Mouse (Mus musculus) heart, adult 2 months (tissue): ENCODE measurements around the gene Nelfa. TPM values are rescaled to one million over a fixed set of nuclear protein-coding genes. Genes with fewer than 3 reads are reported as not detected.
A peak's percentile ranks its signal among the peaks of the same experiment; 100 is the strongest.

Experiments
- DNase-seq, 2 experiments: peaks; one replicate each; pipeline ENCODE4 v3.0.0; 2021
- H3K27ac ChIP-seq: fragments of 200-600 bp; 2 replicates; pipeline ENCODE4 v1.8.1; 2022
- H3K27me3 ChIP-seq: fragments of 200-500 bp; 2 replicates; pipeline ENCODE4 v1.6.1; 2012; ENCODE audit warnings: mild to moderate bottlenecking, low read length, inconsistent platforms, mixed read lengths; ENCODE audit not compliant: control insufficient read depth, insufficient read depth
- H3K36me3 ChIP-seq: fragments of 200-500 bp; 2 replicates; pipeline ENCODE4 v1.6.1; 2012; ENCODE audit warnings: low read length, inconsistent platforms; ENCODE audit not compliant: control insufficient read depth, insufficient read depth
- H3K4me1 ChIP-seq: fragments of 200-500 bp; 2 replicates; pipeline ENCODE4 v1.6.1; 2011; ENCODE audit warnings: low read length; ENCODE audit not compliant: control insufficient read depth, insufficient read depth
- H3K4me3 ChIP-seq: fragments of 200-600 bp; 2 replicates; pipeline ENCODE4 v1.8.1; 2022
- H3K79me2 ChIP-seq: fragments of 200-500 bp; replicated peaks from 2 replicates; pipeline ENCODE4 v1.6.1; 2012; ENCODE audit warnings: mild to moderate bottlenecking, inconsistent platforms, low read length, moderate library complexity, mixed read lengths; ENCODE audit not compliant: control insufficient read depth, insufficient read depth
- H3K9ac ChIP-seq: fragments of 200-500 bp; 2 replicates; pipeline ENCODE4 v1.6.1; 2012; ENCODE audit warnings: low read depth, mild to moderate bottlenecking, control low read depth, inconsistent platforms, low read length, mixed read lengths
- CTCF ChIP-seq: fragments of 200-600 bp; IDR thresholded peaks from 2 replicates; pipeline ENCODE4 v1.8.1; 2022; ENCODE audit warnings: antibody characterized with exemption, mild to moderate bottlenecking, moderate library complexity
- EP300 ChIP-seq: fragments of 200-500 bp; IDR thresholded peaks from 2 replicates; pipeline ENCODE4 v1.6.1; 2011; ENCODE audit warnings: low read depth, low read length, control low read depth; ENCODE audit not compliant: insufficient read depth
- POLR2A ChIP-seq: fragments of 200-500 bp; IDR thresholded peaks from 2 replicates; pipeline ENCODE4 v1.6.1; 2011; ENCODE audit warnings: mild to moderate bottlenecking, low read depth, low read length, control low read depth; ENCODE audit not compliant: insufficient read depth
- WGBS: fragments of 180-500 bp; shearing (Covaris S2); methylation state at CpG from one replicate; pipeline ENCODE4 v1.1.7; 2018; 5-methylcytosine and 5-hydroxymethylcytosine counted together
- intact Hi-C: fragments of 180-260 bp; cut with DNase I; formaldehyde crosslinking; loops from one replicate; pipeline ENCODE4 v1.15.1; 2025
- polyA plus RNA-seq: library from polyadenylated mRNA; depleted of rRNA; stranded (reverse); fragments of >200 nt; gene quantifications from 2 replicates; pipeline ENCODE4 v1.2.3, GENCODE M21; 2012
- total RNA-seq, 2 experiments: library from RNA; stranded (reverse); gene quantifications; 2 replicates each; pipeline ENCODE4 v1.2.3; 2021

Nelfa gene
- total and polyA plus RNA-seq, 3 experiments: 10.3 to 15.8 (median 10.4) TPM

DNA sequence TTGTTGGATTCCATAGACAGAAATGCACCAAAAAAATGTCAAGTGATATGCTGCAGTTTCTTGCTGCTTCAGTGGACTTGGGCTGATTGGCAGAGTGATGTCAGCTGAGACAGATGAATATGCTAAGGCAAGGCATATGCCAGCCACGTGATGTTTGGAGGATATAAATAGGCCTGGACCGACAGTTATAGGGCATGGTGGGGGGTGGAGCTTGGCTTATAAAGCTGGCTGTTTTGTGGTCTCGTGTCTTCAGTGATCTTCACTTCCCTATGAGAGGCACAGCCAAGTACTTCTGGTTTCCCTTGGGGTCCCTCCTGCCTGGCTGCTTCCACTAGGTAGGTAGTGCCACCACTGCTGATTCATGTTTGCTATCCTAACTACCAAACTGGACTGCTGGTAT is 2.2 kb upstream of the Nelfa start:
- 58% methylated on average over 3 of the region's 3 CpGs for WGBS
- Histone ChIP-seq H3K4me3 (no peak overlapping the region), H3K79me2 (peaks cover 4% of the 10 kb centered on the region), H3K27ac (peak overlapping the region; percentile 44), H3K4me1 (peaks cover 8% of the 10 kb centered on the region), H3K9ac (no peak overlapping the region), H3K36me3 (peaks cover 5% of the 10 kb centered on the region), H3K27me3 (no peaks in the 10 kb centered on the region)
- peak; percentile 32 to 69 for DNase-seq
- intact Hi-C loops: loop anchor here (5.0 kb wide), 4 partner anchors 121 to 306 kb away; partner anchors contain the start of genes Letm1, Tacc3 and Tmem129
- TF ChIP-seq EP300: peak; percentile 46; the same call in 1 of the 2 replicates
- 0 out of 2 replicates have a peak, but pooled peaks have one; percentile 12 for TF ChIP-seq POLR2A
- no peak for TF ChIP-seq CTCF

DNA sequence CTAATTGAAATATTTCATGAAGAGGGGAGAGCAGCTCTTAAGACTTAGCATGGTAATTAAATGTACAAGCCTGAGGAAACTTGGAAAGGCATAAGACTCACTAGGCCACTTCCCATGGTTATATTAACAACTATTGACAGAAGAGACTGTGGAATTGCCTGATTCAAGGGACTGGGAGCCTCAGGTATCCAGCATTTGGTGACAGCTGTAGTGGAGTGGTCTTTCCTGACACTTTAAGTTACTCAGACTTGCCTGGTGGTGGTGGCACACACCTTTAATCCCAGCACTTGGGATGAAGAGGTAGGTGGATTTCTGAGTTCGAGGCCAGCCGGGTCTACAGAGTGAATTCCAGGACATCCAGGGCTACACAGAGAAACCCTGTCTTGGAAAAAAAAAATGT is 1.0 kb upstream of the Nelfa start:
- peaks cover 5% of the 10 kb centered on the region for H3K36me3 ChIP-seq
- no peak for DNase-seq
- H3K4me1 ChIP-seq: peaks cover 8% of the 10 kb centered on the region
- peak overlapping the region; percentile 88 for H3K27ac ChIP-seq
- 95% methylated on average over 2 of the region's 2 CpGs for WGBS
- TF ChIP-seq EP300 (no peak), CTCF (no peak), POLR2A (no peak)
- H3K27me3 ChIP-seq: no peaks in the 10 kb centered on the region
- peak overlapping the region; percentile 97 for H3K4me3 ChIP-seq
- intact Hi-C loops: loop anchor here (5.0 kb wide), 4 partner anchors 120 to 305 kb away; partner anchors contain the start of genes Letm1, Tacc3 and Tmem129
- H3K9ac ChIP-seq: no peak overlapping the region
- H3K79me2 ChIP-seq: peaks cover 6% of the 10 kb centered on the region

DNA sequence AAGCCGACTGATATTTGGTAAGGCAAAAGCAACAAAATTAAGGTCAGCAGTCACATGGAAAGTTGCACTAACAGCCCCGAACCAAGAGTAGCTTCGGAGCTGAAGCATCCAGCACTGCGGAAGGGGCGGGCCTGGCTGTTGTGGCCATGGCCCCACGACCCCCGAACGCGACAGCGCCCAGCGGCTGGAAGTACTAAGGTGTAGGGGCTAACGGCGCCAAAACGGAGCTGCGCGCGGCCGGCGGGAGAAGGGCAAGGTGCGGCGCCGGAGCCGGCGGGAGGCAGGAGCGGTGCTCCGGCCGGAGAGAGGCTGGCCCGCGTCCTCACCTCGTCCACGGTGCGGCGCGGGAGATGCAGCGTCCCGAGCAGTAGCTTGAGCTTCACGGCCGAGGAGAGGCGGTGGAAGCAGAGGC is 507 bp downstream of the Nelfa start:
- Histone ChIP-seq H3K36me3 (peaks cover 5% of the 10 kb centered on the region), H3K9ac (peak overlapping the region; percentile 96), H3K79me2 (peaks cover 6% of the 10 kb centered on the region), H3K27me3 (no peaks in the 10 kb centered on the region), H3K27ac (peak overlapping the region; percentile 88), H3K4me3 (peak overlapping the region; percentile 97), H3K4me1 (peaks cover 8% of the 10 kb centered on the region)
- no peak for DNase-seq
- intact Hi-C loops: loop anchor here (5.0 kb wide), 4 partner anchors 118 to 303 kb away; partner anchors contain the start of genes Letm1, Tacc3 and Tmem129
- TF ChIP-seq CTCF (peak; percentile 1; the same call in 1 of the 2 replicates), EP300 (no peak), POLR2A (no peak)
- WGBS: 2% methylated on average over 39 of the region's 39 CpGs

DNA sequence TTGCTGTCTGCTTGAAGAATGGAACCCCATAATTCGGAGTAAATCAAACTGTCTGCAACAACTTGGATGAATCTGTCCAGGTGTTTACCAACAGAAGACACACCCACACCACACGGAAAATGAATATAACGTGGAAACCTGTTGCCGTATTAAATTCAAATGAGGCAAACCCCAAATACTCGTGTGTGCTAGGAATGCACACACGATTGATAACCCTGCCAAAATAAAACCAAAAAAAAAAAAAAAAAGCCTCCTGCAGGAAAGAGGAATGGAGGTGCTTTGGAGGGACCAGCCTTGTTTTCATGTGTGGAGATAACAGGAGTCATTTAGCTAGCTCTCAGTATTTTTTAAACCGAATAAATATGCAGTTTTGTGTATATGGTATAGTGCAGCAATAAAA is 1.3 kb downstream of the Nelfa start:
- Histone ChIP-seq H3K36me3 (peaks cover 5% of the 10 kb centered on the region), H3K79me2 (peaks cover 9% of the 10 kb centered on the region), H3K9ac (no peak overlapping the region), H3K4me1 (peaks cover 8% of the 10 kb centered on the region), H3K4me3 (peak overlapping the region; percentile 97), H3K27me3 (no peaks in the 10 kb centered on the region), H3K27ac (no peak overlapping the region; the same call in 1 of the 2 replicates)
- no peak for DNase-seq
- intact Hi-C loops: loop anchor here (5.0 kb wide), 4 partner anchors 118 to 303 kb away; partner anchors contain the start of genes Letm1, Tacc3 and Tmem129
- 54% methylated on average over 7 of the region's 7 CpGs for WGBS
- no peak for TF ChIP-seq EP300
- no peak for TF ChIP-seq CTCF
- no peak for TF ChIP-seq POLR2A

DNA sequence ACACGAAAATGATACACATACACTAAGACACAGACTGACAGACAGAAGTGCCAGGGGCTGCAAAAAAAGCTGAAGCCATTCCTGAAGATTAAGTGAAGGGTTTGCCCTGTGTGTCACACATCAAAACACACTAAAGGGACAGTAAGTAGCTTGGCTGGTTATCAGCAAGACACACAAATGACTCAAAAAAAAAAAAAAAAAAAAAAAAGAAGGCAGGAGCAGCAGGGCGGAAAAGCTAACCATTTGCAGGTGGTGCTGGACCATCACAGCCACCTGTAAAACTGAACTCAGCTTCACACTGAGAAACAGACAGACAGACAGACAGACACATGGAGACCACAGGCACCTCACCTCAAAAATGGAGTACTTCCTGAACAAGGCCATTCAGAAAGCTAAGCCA is 2.1 kb downstream of the Nelfa start:
- Histone ChIP-seq H3K79me2 (peaks cover 11% of the 10 kb centered on the region), H3K27ac (no peak overlapping the region), H3K36me3 (peaks cover 7% of the 10 kb centered on the region), H3K4me1 (peaks cover 8% of the 10 kb centered on the region), H3K4me3 (no peak overlapping the region), H3K9ac (no peak overlapping the region), H3K27me3 (no peaks in the 10 kb centered on the region)
- TF ChIP-seq EP300 (no peak), CTCF (no peak), POLR2A (no peak)
- WGBS: 92% methylated on average over 2 of the region's 2 CpGs
- intact Hi-C loops: no loop called here
- no peak for DNase-seq

DNA sequence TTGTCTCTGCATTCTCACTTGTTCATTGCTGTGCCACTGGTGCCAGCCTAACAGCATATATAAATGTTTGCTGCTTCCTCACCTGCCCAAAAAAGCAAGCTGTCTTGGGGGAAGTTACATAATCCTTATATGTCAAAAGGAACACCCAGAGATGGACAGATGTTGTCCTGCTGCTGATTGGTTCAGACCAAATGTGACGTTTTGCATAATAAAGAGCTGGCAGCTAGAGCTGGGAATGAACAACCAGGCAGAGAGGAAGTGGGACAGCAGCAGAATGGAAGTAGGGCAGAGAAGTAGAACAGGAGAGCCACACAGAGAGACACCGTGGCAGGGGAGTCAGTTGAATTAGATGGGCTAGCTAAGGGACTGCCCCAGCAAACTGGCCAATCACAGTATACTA is 3.8 kb downstream of the Nelfa start:
- Histone ChIP-seq H3K4me3 (no peak overlapping the region), H3K4me1 (peaks cover 8% of the 10 kb centered on the region), H3K9ac (no peak overlapping the region), H3K79me2 (peaks cover 13% of the 10 kb centered on the region), H3K27me3 (no peaks in the 10 kb centered on the region), H3K27ac (no peak overlapping the region), H3K36me3 (peaks cover 4% of the 10 kb centered on the region)
- intact Hi-C loops: no loop called here
- 68% methylated on average over 2 of the region's 2 CpGs for WGBS
- no peak for DNase-seq
- TF ChIP-seq EP300 (no peak), CTCF (no peak), POLR2A (no peak)
